In genomic region chr11:69883066-69883465, GRCm38 (mm10) we compare ENCODE assay signal across 11 mouse cellular contexts. TPM values are rescaled to one million over a fixed set of nuclear protein-coding genes. Genes with fewer than 3 reads are reported as not detected.
DNase-seq lines count a peak whose midpoint lies in the region; ATAC-seq and TF ChIP-seq lines count a peak whose summit lies in the region.
"Had no signal": no experiment of that assay in that cellular context is flagged by ENCODE, and none has a peak within 500 bp of the region (broad histone marks: within the 10 kb centered on the region; RNA-seq: fewer than 3 reads in every experiment).

No protein-coding gene starts in this region.

- no peaks in the 10 kb centered on the region for H3K4me1 ChIP-seq in midbrain, postnatal 0 days (ENCODE audit: insufficient read depth, low read length)
- peaks cover 14% of the 10 kb centered on the region for H3K4me1 ChIP-seq in midbrain, embryonic 14.5 days (ENCODE audit: control insufficient read depth, insufficient read depth, low read length)

- 65% methylated on average over 4 of the region's 4 CpGs for WGBS in midbrain, postnatal 0 days
- 61% methylated on average over 4 of the region's 4 CpGs for WGBS in midbrain, embryonic 14.5 days

- H3K9me3 ChIP-seq in midbrain, postnatal 0 days (ENCODE audit: low read length), result no peaks in the 10 kb centered on the region
- H3K9me3 ChIP-seq in midbrain, embryonic 14.5 days (ENCODE audit: control insufficient read depth, low read length), result no peaks in the 10 kb centered on the region

- peak; percentile 60 for TF ChIP-seq CTCF in midbrain, postnatal 0 days (IDR thresholded peaks at IDR 0.05)

- H3K4me3 ChIP-seq in midbrain, postnatal 0 days (ENCODE audit: low read depth, low read length), result no peak overlapping the region
- no peak overlapping the region for H3K4me3 ChIP-seq in midbrain, embryonic 14.5 days (replicated peaks; ENCODE audit: low read depth, low read length)
- H3K4me3 ChIP-seq: erythroblast, embryonic 14.5 days had no signal

- H3K36me3 ChIP-seq in midbrain, postnatal 0 days (ENCODE audit: insufficient read depth, low read length), result no peaks in the 10 kb centered on the region
- no peaks in the 10 kb centered on the region for H3K36me3 ChIP-seq in midbrain, embryonic 14.5 days (ENCODE audit: control insufficient read depth, insufficient read depth, low read length)

- no peak for ATAC-seq in midbrain, postnatal 0 days (ENCODE audit: low FRiP score)
- no peak for ATAC-seq in midbrain, embryonic 14.5 days (ENCODE audit: low FRiP score, low TSS enrichment)
- no peak for ATAC-seq in granulocyte monocyte progenitor cell, adult 5-6 weeks (replicated peaks; ENCODE audit: poor library complexity, severe bottlenecking)
- ATAC-seq: midbrain, embryonic 16.5 days had no signal

- no peak overlapping the region for H3K4me2 ChIP-seq in midbrain, postnatal 0 days (ENCODE audit: low read depth, low read length, poor library complexity, severe bottlenecking)
- H3K4me2 ChIP-seq in midbrain, embryonic 14.5 days (ENCODE audit: low read length), result no peak overlapping the region

- no peak overlapping the region for H3K27ac ChIP-seq in midbrain, postnatal 0 days (ENCODE audit: low read depth, low read length)
- H3K27ac ChIP-seq in midbrain, embryonic 14.5 days (replicated peaks; ENCODE audit: low read depth, low read length), result no peak overlapping the region

- DNase-seq in cerebellum, postnatal 10 days, result peak; percentile 50 to 61
- no peak for DNase-seq in cerebellum, adult 11 months
- DNase-seq in midbrain, postnatal 0 days (ENCODE audit: low spot score), result no peak
- no peak for DNase-seq in midbrain, embryonic 14.5 days
- peak; percentile 60 to 64 for DNase-seq in kidney, postnatal 25 days
- DNase-seq in thymus, postnatal 10 days (ENCODE audit: low spot score in 2 of 2), result peak; percentile 51 to 66
- DNase-seq in layer of hippocampus, adult 9-11 months, result no peak

- no peak overlapping the region for H3K9ac ChIP-seq in midbrain, postnatal 0 days (replicated peaks; ENCODE audit: low read length, poor library complexity, severe bottlenecking)
- no peak overlapping the region for H3K9ac ChIP-seq in midbrain, embryonic 14.5 days (replicated peaks; ENCODE audit: low read length)

- no peaks in the 10 kb centered on the region for H3K27me3 ChIP-seq in midbrain, postnatal 0 days (ENCODE audit: insufficient read depth, low read length)
- peaks cover 17% of the 10 kb centered on the region; the same call in 1 of the 2 replicates for H3K27me3 ChIP-seq in midbrain, embryonic 14.5 days (ENCODE audit: control insufficient read depth, insufficient read depth, low read length)

RNA-seq across cellular contexts. Expression of gene Kctd11, which starts 1.9 kb away (rescaled TPM):
- total RNA-seq in midbrain, postnatal 0 days (2014; rRNA removed), result 0.93 and 1.6 TPM in 2 replicates
- 0.57 and 0.92 TPM in 2 replicates for polyA plus RNA-seq in midbrain, postnatal 0 days (2015; fragmentation: Nextera tagmentation; extraction: Ambion mirVana)
- 0.74 and 1.0 TPM in 2 replicates for polyA plus RNA-seq in midbrain, embryonic 14.5 days (2014; fragmentation: Nextera tagmentation; extraction: Ambion mirVana)
- total RNA-seq in granulocyte monocyte progenitor cell, adult 5-6 weeks (2014; fragmentation: Nextera tagmentation), result 0.41 and 4.2 TPM in 2 replicates
- 1.1 and 2.6 TPM in 2 replicates for total RNA-seq in granulocyte monocyte progenitor cell, adult 5-6 weeks (2017)

RNA-seq across cellular contexts. Expression of gene Tmem95, which starts 5.2 kb away (rescaled TPM):
- total RNA-seq in midbrain, postnatal 0 days (2014; rRNA removed), result not detected in 2 replicates
- not detected in 2 replicates for polyA plus RNA-seq in midbrain, postnatal 0 days (2015; fragmentation: Nextera tagmentation; extraction: Ambion mirVana)
- not detected in 2 replicates for polyA plus RNA-seq in midbrain, embryonic 14.5 days (2014; fragmentation: Nextera tagmentation; extraction: Ambion mirVana)
- not detected in 2 replicates for total RNA-seq in granulocyte monocyte progenitor cell, adult 5-6 weeks (2014; fragmentation: Nextera tagmentation)
- total RNA-seq in granulocyte monocyte progenitor cell, adult 5-6 weeks (2017), result not detected in 2 replicates
- total RNA-seq: layer of hippocampus, adult 8-10 months had no signal
- polyA plus RNA-seq: erythroblast, embryonic 14.5 days; midbrain, embryonic 16.5 days had no signal

RNA-seq across cellular contexts. Expression of gene Acap1, which starts 12.3 kb away (rescaled TPM):
- 0.66 TPM in 1 of 2 replicates, not detected in the other for total RNA-seq in midbrain, postnatal 0 days (2014; rRNA removed)
- 0.14 TPM in 1 of 2 replicates, not detected in the other for polyA plus RNA-seq in midbrain, postnatal 0 days (2015; fragmentation: Nextera tagmentation; extraction: Ambion mirVana)
- 0.17 and 0.30 TPM in 2 replicates for polyA plus RNA-seq in midbrain, embryonic 14.5 days (2014; fragmentation: Nextera tagmentation; extraction: Ambion mirVana)
- total RNA-seq in granulocyte monocyte progenitor cell, adult 5-6 weeks (2014; fragmentation: Nextera tagmentation), result 52.4 and 65.1 TPM in 2 replicates
- 47.0 and 50.7 TPM in 2 replicates for total RNA-seq in granulocyte monocyte progenitor cell, adult 5-6 weeks (2017)

RNA-seq across cellular contexts. Expression of gene 2810408A11Rik, which starts 17.7 kb away (rescaled TPM):
- 3.3 and 8.7 TPM in 2 replicates for total RNA-seq in midbrain, postnatal 0 days (2014; rRNA removed)
- 4.8 and 6.2 TPM in 2 replicates for polyA plus RNA-seq in midbrain, postnatal 0 days (2015; fragmentation: Nextera tagmentation; extraction: Ambion mirVana)
- 9.4 and 13.0 TPM in 2 replicates for polyA plus RNA-seq in midbrain, embryonic 14.5 days (2014; fragmentation: Nextera tagmentation; extraction: Ambion mirVana)
- 1.3 and 3.5 TPM in 2 replicates for total RNA-seq in granulocyte monocyte progenitor cell, adult 5-6 weeks (2014; fragmentation: Nextera tagmentation)
- total RNA-seq in granulocyte monocyte progenitor cell, adult 5-6 weeks (2017), result 3.6 and 6.4 TPM in 2 replicates

RNA-seq across cellular contexts. Expression of gene Neurl4, which starts 17.8 kb away (rescaled TPM):
- 112 and 118 TPM in 2 replicates for total RNA-seq in midbrain, postnatal 0 days (2014; rRNA removed)
- polyA plus RNA-seq in midbrain, postnatal 0 days (2015; fragmentation: Nextera tagmentation; extraction: Ambion mirVana), result 15.2 and 16.7 TPM in 2 replicates
- polyA plus RNA-seq in midbrain, embryonic 14.5 days (2014; fragmentation: Nextera tagmentation; extraction: Ambion mirVana), result 27.5 and 29.0 TPM in 2 replicates
- total RNA-seq in granulocyte monocyte progenitor cell, adult 5-6 weeks (2014; fragmentation: Nextera tagmentation), result 32.0 and 38.9 TPM in 2 replicates
- 20.7 and 27.5 TPM in 2 replicates for total RNA-seq in granulocyte monocyte progenitor cell, adult 5-6 weeks (2017)

Comparison
In these comparisons a context has a peak if more than half of its experiments do, and no peak if none do; other contexts are left out.
1. DNase-seq: peak in cerebellum, postnatal 10 days (2 of 2), kidney, postnatal 25 days (2 of 2) and thymus, postnatal 10 days (2 of 2); none in cerebellum, adult 11 months (single experiment), midbrain, postnatal 0 days (single experiment), midbrain, embryonic 14.5 days (single experiment) and layer of hippocampus, adult 9-11 months (single experiment).
2. RNA of gene Acap1, which starts 12.3 kb away (total RNA-seq): 47.0 to 65.1 TPM in granulocyte monocyte progenitor cell, adult 5-6 weeks; 0.66 TPM in midbrain, postnatal 0 days; every median in the first group is over 10 times any median in the second.